Mouse (Mus musculus): ENCODE data around the gene Sostdc1. TPM values are rescaled to one million over a fixed set of nuclear protein-coding genes. Genes with fewer than 3 reads are reported as not detected.

Sostdc1 gene
- total and polyA plus RNA-seq, 3 experiments = not detected

GRCm38 (mm10) chr12:36274823-36275222 is 39.1 kb upstream of the Sostdc1 start:
- no peak for DNase-seq (ENCODE audit: extremely low read depth)
- Histone ChIP-seq H3K4me1 (ENCODE audit: control insufficient read depth in 1 of 2, insufficient read depth in 2 of 2) (no peaks in the 10 kb centered on the region), H3K9me3 (replicated peaks; ENCODE audit: low read length) (no peaks in the 10 kb centered on the region), H3K27ac (ENCODE audit: insufficient read depth, low read depth) (no peak overlapping the region), H3K27me3 (replicated peaks) (no peaks in the 10 kb centered on the region), H3K79me2 (replicated peaks; ENCODE audit: control insufficient read depth, extremely low read depth, insufficient read depth, poor library complexity, severe bottlenecking) (no peaks in the 10 kb centered on the region), H3K9ac (ENCODE audit: insufficient read depth, low read depth) (no peak overlapping the region), H3K4me3 (replicated peaks in 1 of 3; ENCODE audit: low read depth in 2 of 3, low read length in 2 of 3, poor library complexity in 1 of 3) (no peak overlapping the region), H3K4me2 (ENCODE audit: insufficient read depth, low read depth, poor library complexity, severe bottlenecking) (no peak overlapping the region), H3K36me3 (replicated peaks in 1 of 2; ENCODE audit: control insufficient read depth in 1 of 2, insufficient read depth in 1 of 2, low read length in 1 of 2) (no peaks in the 10 kb centered on the region)
- in situ Hi-C loops (cut with MboI; ENCODE audit: low pct_ligation_motif_present, low pct_unique_long_range_greater_than_20kb, low sequenced_read_pairs) = no loop called here
- dilution Hi-C loops (cut with MboI; ENCODE audit: extremely low pct_ligation_motif_present, extremely low pct_unique_long_range_greater_than_20kb, low sequenced_read_pairs) = no loop called here
- TF ChIP-seq MYC (IDR thresholded peaks at IDR 0.05; ENCODE audit: low read depth, low read length) = no peak
- no peak for TF ChIP-seq PAX5 (IDR thresholded peaks at IDR 0.05; ENCODE audit: low read length)
- TF ChIP-seq JUND (conservative IDR thresholded peaks at IDR 0.05; ENCODE audit: low read depth, low read length) = no peak
- TF ChIP-seq CHD1 (IDR thresholded peaks at IDR 0.05; ENCODE audit: low read depth, low read length) = no peak
- no peak for TF ChIP-seq CHD2 (IDR thresholded peaks at IDR 0.05; ENCODE audit: low read length)
- no peak for TF ChIP-seq MEF2A (IDR thresholded peaks at IDR 0.05; ENCODE audit: borderline replicate concordance, low read depth, low read length)
- TF ChIP-seq ZMIZ1 (IDR thresholded peaks at IDR 0.05; ENCODE audit: low read depth, low read length) = no peak
- no peak for TF ChIP-seq ZNF384 (IDR thresholded peaks at IDR 0.05; ENCODE audit: low read depth, low read length)
- TF ChIP-seq MAX (IDR thresholded peaks at IDR 0.05; ENCODE audit: low read length) = no peak
- TF ChIP-seq SMC3 (IDR thresholded peaks at IDR 0.05; ENCODE audit: low read depth, low read length) = no peak
- no peak for TF ChIP-seq NELFE (IDR thresholded peaks at IDR 0.05; ENCODE audit: low read depth, low read length)
- TF ChIP-seq KAT2A (IDR thresholded peaks at IDR 0.05; ENCODE audit: insufficient replicate concordance, low read length) = no peak
- TF ChIP-seq CTCF (conservative IDR thresholded peaks at IDR 0.05 in 1 of 2, IDR thresholded peaks at IDR 0.05 in 1 of 2; ENCODE audit: low read depth in 2 of 2, low read length in 2 of 2) = no peak
- no peak for TF ChIP-seq ZKSCAN1 (IDR thresholded peaks at IDR 0.05; ENCODE audit: borderline replicate concordance, low read depth, low read length)

DNA sequence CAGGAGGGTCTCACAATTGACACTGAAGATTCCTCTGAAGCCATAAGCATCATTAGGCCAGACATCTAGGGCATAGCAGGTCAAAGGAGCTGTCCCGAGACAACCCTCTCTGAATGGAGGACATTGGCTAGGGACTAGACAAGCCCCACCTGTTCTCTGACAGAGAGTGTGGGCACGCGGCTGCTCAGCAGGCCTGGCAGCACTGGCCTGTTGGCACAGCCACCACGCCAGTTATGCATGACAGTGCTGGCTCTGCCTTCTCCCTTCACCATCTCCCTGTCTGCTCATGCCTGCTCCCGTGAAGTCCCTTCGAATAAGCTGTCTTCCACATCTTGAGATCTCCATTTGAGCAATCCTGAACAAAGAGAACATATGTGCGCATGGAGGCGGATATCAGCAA is 24.3 kb upstream of the Sostdc1 start:
- Histone ChIP-seq H3K9ac (ENCODE audit: insufficient read depth, low read depth) (no peak overlapping the region), H3K36me3 (replicated peaks in 1 of 2; ENCODE audit: control insufficient read depth in 1 of 2, insufficient read depth in 1 of 2, low read length in 1 of 2) (no peaks in the 10 kb centered on the region), H3K9me3 (replicated peaks; ENCODE audit: low read length) (no peaks in the 10 kb centered on the region), H3K4me2 (ENCODE audit: insufficient read depth, low read depth, poor library complexity, severe bottlenecking) (no peak overlapping the region), H3K4me1 (ENCODE audit: control insufficient read depth in 1 of 2, insufficient read depth in 2 of 2) (peaks cover 0 to 8% of the 10 kb centered on the region in 2 experiments; a peak in 2 of 4 replicates), H3K4me3 (replicated peaks in 1 of 3; ENCODE audit: low read depth in 2 of 3, low read length in 2 of 3, poor library complexity in 1 of 3) (no peak overlapping the region), H3K27ac (ENCODE audit: insufficient read depth, low read depth) (no peak overlapping the region), H3K79me2 (replicated peaks; ENCODE audit: control insufficient read depth, extremely low read depth, insufficient read depth, poor library complexity, severe bottlenecking) (no peaks in the 10 kb centered on the region), H3K27me3 (replicated peaks) (no peaks in the 10 kb centered on the region)
- dilution Hi-C loops (cut with MboI; ENCODE audit: extremely low pct_ligation_motif_present, extremely low pct_unique_long_range_greater_than_20kb, low sequenced_read_pairs) (no loop called here), in situ Hi-C loops (cut with MboI; ENCODE audit: low pct_ligation_motif_present, low pct_unique_long_range_greater_than_20kb, low sequenced_read_pairs) (no loop called here)
- TF ChIP-seq RAD21 (IDR thresholded peaks at IDR 0.05; ENCODE audit: low read depth, low read length) (no peak), ZC3H11A (IDR thresholded peaks at IDR 0.05; ENCODE audit: low read depth, low read length) (no peak), CHD1 (IDR thresholded peaks at IDR 0.05; ENCODE audit: low read depth, low read length) (no peak), USF2 (conservative IDR thresholded peaks at IDR 0.05; ENCODE audit: low read depth, low read length) (no peak), EP300 (IDR thresholded peaks at IDR 0.05; ENCODE audit: low read length) (no peak), E2F4 (IDR thresholded peaks at IDR 0.05; ENCODE audit: insufficient replicate concordance, low read depth, low read length) (no peak), MAZ (IDR thresholded peaks at IDR 0.05; ENCODE audit: low read depth, low read length) (no peak)
- DNase-seq (ENCODE audit: extremely low read depth) = no peak
